Mouse (Mus musculus) cerebellum, adult 2 months (tissue): Measurements from ENCODE around the gene Pef1. TPM values are rescaled to one million over a fixed set of nuclear protein-coding genes. Genes with fewer than 3 reads are reported as not detected.

Source experiments
- DNase-seq, 2 experiments: peaks; one replicate each; pipeline ENCODE4 v3.0.0; 2021
- H3K27ac ChIP-seq: fragments of 200-500 bp; 2 replicates; pipeline ENCODE4 v1.5.1; 2012; ENCODE audit warnings: low read length, control low read depth, inconsistent platforms; ENCODE audit not compliant: insufficient read depth
- H3K27me3 ChIP-seq: fragments of 200-500 bp; 2 replicates; pipeline ENCODE4 v1.6.1; 2012; ENCODE audit warnings: inconsistent platforms, mild to moderate bottlenecking, low read length, moderate library complexity; ENCODE audit not compliant: control insufficient read depth, insufficient read depth
- H3K4me1 ChIP-seq: fragments of 200-500 bp; 2 replicates; pipeline ENCODE4 v1.6.1; 2011; ENCODE audit warnings: low read length; ENCODE audit not compliant: control insufficient read depth, insufficient read depth
- H3K4me3 ChIP-seq: fragments of 200-500 bp; replicated peaks from 2 replicates; pipeline ENCODE3; 2011; ENCODE audit warnings: mild to moderate bottlenecking, low read depth, low read length, control low read depth; ENCODE audit not compliant: insufficient read depth
- CTCF ChIP-seq: fragments of 200-500 bp; IDR thresholded peaks from 2 replicates; pipeline ENCODE4 v1.5.1; 2011; ENCODE audit warnings: low read depth, mild to moderate bottlenecking, control low read depth, low read length, moderate library complexity, borderline replicate concordance; ENCODE audit not compliant: insufficient read depth
- POLR2A ChIP-seq: fragments of 200-500 bp; IDR thresholded peaks from 2 replicates; pipeline ENCODE4 v1.6.1; 2011; ENCODE audit warnings: low read length, control low read depth, borderline replicate concordance; ENCODE audit not compliant: insufficient read depth
- WGBS: fragments of 180-500 bp; shearing (Covaris S2); methylation state at CpG from one replicate; pipeline ENCODE4 v1.1.7; 2018; 5-methylcytosine and 5-hydroxymethylcytosine counted together
- polyA plus RNA-seq: library from polyadenylated mRNA; depleted of rRNA; stranded (reverse); fragments of >200 nt; gene quantifications from 2 replicates; pipeline ENCODE4 v1.2.3, GENCODE M21; 2012

Gene Pef1
- polyA plus RNA-seq, 1 experiment = 89.3 TPM

GRCm38 (mm10) chr4:130121560-130121959 lies 19.2 kb downstream of the Pef1 start:
- TF ChIP-seq POLR2A (no peak), CTCF (no peak)
- H3K4me3 ChIP-seq = no peak overlapping the region
- peaks cover 4% of the 10 kb centered on the region; the same call in 1 of the 2 replicates for H3K4me1 ChIP-seq
- no peak overlapping the region for H3K27ac ChIP-seq
- H3K27me3 ChIP-seq = no peaks in the 10 kb centered on the region
- WGBS = 73% methylated on average over 8 of the region's 8 CpGs
- no peak for DNase-seq

DNA sequence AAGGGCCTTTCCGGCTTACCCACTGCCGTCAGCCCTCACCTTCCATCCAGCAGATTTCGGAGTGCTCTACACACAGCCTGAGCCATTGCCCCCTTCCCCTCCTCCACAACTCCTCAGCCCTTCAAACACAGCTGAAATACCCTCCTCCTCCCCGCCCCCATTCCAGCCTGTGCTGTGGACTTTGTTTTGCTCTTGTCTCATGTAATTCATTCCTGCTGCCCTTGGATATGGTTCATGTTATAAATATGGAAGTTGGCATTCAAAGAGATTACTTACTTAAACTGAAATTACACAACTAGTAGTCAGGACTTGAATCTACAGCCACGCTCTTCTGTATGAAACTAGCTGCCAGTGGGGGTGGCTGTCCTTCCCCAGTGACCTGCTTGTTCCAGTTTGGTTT lies 20.7 kb downstream of the Pef1 start:
- H3K4me1 ChIP-seq = peaks cover 8% of the 10 kb centered on the region; the same call in 1 of the 2 replicates
- no peak overlapping the region for H3K4me3 ChIP-seq
- TF ChIP-seq CTCF (no peak), POLR2A (no peak)
- H3K27ac ChIP-seq = no peak overlapping the region
- 89% methylated on average over 5 of the region's 5 CpGs for WGBS
- H3K27me3 ChIP-seq = no peaks in the 10 kb centered on the region
- DNase-seq = no peak

DNA sequence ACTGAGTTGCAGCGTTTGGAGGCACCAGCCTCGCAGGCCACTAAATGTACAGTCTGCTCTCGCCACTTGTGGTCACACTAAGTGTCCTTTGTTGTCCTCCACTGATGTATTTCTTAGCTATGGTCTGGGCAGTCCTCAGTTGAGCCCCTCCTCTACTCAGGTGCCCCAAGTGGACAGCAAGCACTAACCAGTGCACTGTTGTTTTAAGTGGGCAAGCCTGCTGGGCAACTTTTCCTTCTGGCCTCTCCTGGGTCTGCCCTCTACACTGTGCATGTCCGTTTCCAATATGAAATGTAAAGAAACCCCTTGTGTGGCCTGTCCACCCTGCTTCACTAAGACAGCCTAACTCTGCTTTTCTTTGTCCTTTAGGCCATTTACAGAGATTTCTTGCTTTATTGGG lies 21.8 kb downstream of the Pef1 start:
- no peak overlapping the region for H3K27ac ChIP-seq
- no peak for TF ChIP-seq POLR2A
- TF ChIP-seq CTCF = no peak
- WGBS = 89% methylated on average over 4 of the region's 4 CpGs

GRCm38 (mm10) chr4:130125164-130125563 lies 22.8 kb downstream of the Pef1 start:
- DNase-seq = no peak
- H3K4me1 ChIP-seq = peaks cover 8% of the 10 kb centered on the region; the same call in 1 of the 2 replicates
- no peak overlapping the region for H3K4me3 ChIP-seq
- WGBS = 55% methylated on average over 6 of the region's 6 CpGs
- no peak overlapping the region for H3K27ac ChIP-seq
- TF ChIP-seq CTCF (no peak), POLR2A (no peak)
- H3K27me3 ChIP-seq = no peaks in the 10 kb centered on the region

More for the DNA sequence above, 21.8 kb downstream of the Pef1 start:
- no peak for DNase-seq
- Histone ChIP-seq H3K4me3 (no peak overlapping the region), H3K4me1 (peaks cover 8% of the 10 kb centered on the region; the same call in 1 of the 2 replicates), H3K27me3 (no peaks in the 10 kb centered on the region)

- H3K4me1 ChIP-seq = peaks cover 8% of the 10 kb centered on the region; the same call in 1 of the 2 replicates
- WGBS = 58% methylated on average over 5 of the region's 5 CpGs
- TF ChIP-seq POLR2A = no peak
- no peak for TF ChIP-seq CTCF
- H3K27ac ChIP-seq = no peak overlapping the region
- DNase-seq = no peak
- no peaks in the 10 kb centered on the region for H3K27me3 ChIP-seq
- H3K4me3 ChIP-seq = no peak overlapping the region
Observed at GRCm38 (mm10) chr4:130125935-130126334, 23.6 kb downstream of the Pef1 start.

- Histone ChIP-seq H3K4me3 (no peak overlapping the region), H3K27ac (no peak overlapping the region), H3K4me1 (peaks cover 8% of the 10 kb centered on the region; the same call in 1 of the 2 replicates), H3K27me3 (no peaks in the 10 kb centered on the region)
- TF ChIP-seq CTCF = no peak
- no peak for TF ChIP-seq POLR2A
- DNase-seq = no peak
- WGBS = 74% methylated on average over 5 of the region's 5 CpGs
Observed at GRCm38 (mm10) chr4:130128907-130129306, 26.5 kb downstream of the Pef1 start.

DNA sequence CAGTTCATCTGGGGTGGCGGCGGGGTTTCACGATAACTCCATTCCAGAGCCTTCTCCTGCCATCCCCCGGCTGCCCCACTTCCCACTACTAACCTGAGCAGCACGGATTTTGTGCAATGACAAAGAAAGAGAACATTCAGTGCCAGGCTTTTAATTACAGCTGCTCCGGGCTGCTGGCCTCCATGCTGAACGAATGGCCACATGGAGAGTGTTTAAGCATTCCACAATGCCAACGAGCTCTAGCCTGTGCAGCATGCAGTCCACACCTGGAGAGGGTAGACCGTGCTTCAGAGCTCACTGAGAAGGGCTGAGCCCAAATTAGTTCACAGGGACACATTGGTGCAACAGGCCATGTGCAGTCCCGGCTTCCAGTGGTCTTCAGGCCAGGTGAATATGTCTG lies 27.7 kb downstream of the Pef1 start:
- TF ChIP-seq POLR2A (no peak), CTCF (no peak)
- H3K27ac ChIP-seq = no peak overlapping the region
- DNase-seq = no peak
- no peaks in the 10 kb centered on the region for H3K27me3 ChIP-seq
- 70% methylated on average over 10 of the region's 10 CpGs for WGBS
- peaks cover 8% of the 10 kb centered on the region; the same call in 1 of the 2 replicates for H3K4me1 ChIP-seq
- H3K4me3 ChIP-seq = no peak overlapping the region

- 42% methylated on average over 13 of the region's 13 CpGs for WGBS
- Histone ChIP-seq H3K27ac (no peak overlapping the region), H3K27me3 (no peaks in the 10 kb centered on the region), H3K4me3 (no peak overlapping the region), H3K4me1 (peaks cover 8% of the 10 kb centered on the region; the same call in 1 of the 2 replicates)
- no peak for DNase-seq
- TF ChIP-seq POLR2A (no peak), CTCF (no peak)
Observed at GRCm38 (mm10) chr4:130130641-130131350, 28.4 kb downstream of the Pef1 start.
